Mouse (Mus musculus) neural tube, embryonic 14.5 days (tissue): Measurements from ENCODE around the gene Ankfn1. TPM values are rescaled to one million over a fixed set of nuclear protein-coding genes. Genes with fewer than 3 reads are reported as not detected.
A peak's percentile ranks its signal among the peaks of the same experiment; 100 is the strongest.

ENCODE experiments used
- ATAC-seq: fragments of 200-750 bp; cut with Nextera tagmentation; 2 replicates; pipeline ENCODE4 v1.8.0; 2017; ENCODE audit warnings: low read depth, mild to moderate bottlenecking, moderate TSS enrichment, moderate library complexity
- H3K27ac ChIP-seq: fragments of 300-500 bp; sonication (generic); 2 replicates; pipeline ENCODE4 v1.5.1; 2014; ENCODE audit warnings: low read depth, mild to moderate bottlenecking, control low read depth, low read length, moderate library complexity, mixed read lengths
- H3K27me3 ChIP-seq: fragments of 300-500 bp; sonication (generic); 2 replicates; pipeline ENCODE4 v1.6.1; 2014; ENCODE audit warnings: low read length; ENCODE audit not compliant: control insufficient read depth, insufficient read depth
- H3K36me3 ChIP-seq: fragments of 300-500 bp; sonication (generic); 2 replicates; pipeline ENCODE4 v1.6.1; 2014; ENCODE audit warnings: low read length, mixed read lengths; ENCODE audit not compliant: control insufficient read depth, insufficient read depth
- H3K4me1 ChIP-seq: fragments of 300-500 bp; sonication (generic); 2 replicates; pipeline ENCODE4 v1.6.1; 2014; ENCODE audit warnings: low read length; ENCODE audit not compliant: control insufficient read depth, insufficient read depth
- H3K4me2 ChIP-seq: fragments of 300-500 bp; sonication (generic); 2 replicates; pipeline ENCODE4 v1.6.1; 2014; ENCODE audit warnings: mild to moderate bottlenecking, low read depth, low read length, control low read depth
- H3K4me3 ChIP-seq: fragments of 300-500 bp; sonication (generic); 2 replicates; pipeline ENCODE4 v1.5.1; 2014; ENCODE audit warnings: low read depth, low read length, control low read depth, mixed read lengths
- H3K9ac ChIP-seq: fragments of 300-500 bp; sonication (generic); replicated peaks from 2 replicates; pipeline ENCODE4 v1.6.1; 2014; ENCODE audit warnings: low read depth, mild to moderate bottlenecking, control low read depth, low read length, mixed read lengths
- H3K9me3 ChIP-seq: fragments of 300-500 bp; sonication (generic); 2 replicates; pipeline ENCODE4 v1.6.1; 2016; ENCODE audit warnings: low read length; ENCODE audit not compliant: control insufficient read depth
- WGBS: fragments of 180-500 bp; shearing (Covaris S2); extraction: QIAGEN DNeasy Blood & Tissue Kit; methylation state at CpG from one replicate; pipeline ENCODE4 v1.1.7; 2014; 5-methylcytosine and 5-hydroxymethylcytosine counted together
- polyA plus RNA-seq: library from polyadenylated mRNA; unstranded; fragments of >200 nt; fragmentation: Nextera tagmentation; extraction: Ambion mirVana; gene quantifications from 2 replicates; pipeline ENCODE4 v1.2.1, GENCODE M21; 2014

Gene Ankfn1
- polyA plus RNA-seq, 1 experiment from 2014 or later: 8.4 TPM

- Histone ChIP-seq H3K4me1 (no peaks in the 10 kb centered on the region), H3K27me3 (no peaks in the 10 kb centered on the region), H3K4me3 (no peak overlapping the region), H3K36me3 (no peaks in the 10 kb centered on the region), H3K9ac (no peak overlapping the region), H3K4me2 (no peak overlapping the region), H3K27ac (no peak overlapping the region), H3K9me3 (no peaks in the 10 kb centered on the region)
- WGBS: 92% methylated on average over 7 of the region's 7 CpGs
- no peak for ATAC-seq
Observed at GRCm38 (mm10) chr11:89708526-89708925, 68.9 kb downstream of the Ankfn1 start.

DNA sequence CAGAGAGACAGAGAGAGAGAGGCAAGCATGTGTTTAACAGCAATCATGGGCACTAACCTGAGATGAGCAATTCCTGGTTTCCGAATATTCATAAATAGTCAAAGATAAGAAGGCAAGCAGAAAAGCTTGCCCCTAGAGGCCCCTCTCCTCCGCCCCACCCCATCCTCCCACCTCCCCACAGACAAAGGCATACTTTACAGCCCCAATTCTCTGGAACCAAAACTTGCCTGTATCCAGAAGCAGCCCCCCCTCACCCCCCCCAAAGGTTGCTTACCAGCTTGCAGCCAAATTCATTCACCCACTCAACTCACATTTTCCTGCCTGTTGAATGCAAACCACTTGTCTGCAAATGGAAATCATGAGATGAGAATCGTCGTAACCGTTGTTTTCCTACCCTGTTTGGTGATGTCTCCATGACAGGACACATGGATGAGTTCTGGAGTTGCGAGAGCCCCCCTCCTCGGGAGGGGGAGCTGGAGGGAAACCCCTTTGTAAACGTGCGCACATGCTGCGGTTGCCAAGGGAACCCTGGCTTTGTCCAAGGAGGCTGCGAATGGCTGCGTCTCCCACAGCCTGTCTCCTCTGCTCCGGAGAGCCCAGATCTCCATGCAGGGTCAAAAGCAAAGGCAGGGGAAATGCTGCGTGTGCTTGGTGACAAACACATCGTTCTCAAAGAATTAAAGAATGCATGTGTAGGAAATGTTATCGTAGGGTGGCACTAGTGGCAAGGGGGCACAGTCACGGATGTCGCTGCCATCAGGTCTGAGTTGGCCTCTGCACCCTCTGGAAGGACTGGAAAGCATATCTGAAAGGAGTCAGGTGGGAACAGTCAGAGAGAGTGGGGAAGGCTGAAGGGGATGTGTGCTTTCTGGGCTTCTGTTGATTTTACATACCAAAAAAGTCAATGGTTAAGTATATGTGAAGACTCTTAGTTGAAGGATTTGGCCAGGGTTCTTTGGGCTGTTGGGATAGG is 80.7 kb downstream of the Ankfn1 start:
- Histone ChIP-seq H3K4me3 (peak overlapping the region; percentile 16), H3K36me3 (no peaks in the 10 kb centered on the region), H3K9ac (no peak overlapping the region; the same call in 1 of the 2 replicates), H3K9me3 (no peaks in the 10 kb centered on the region), H3K4me2 (peak overlapping the region; percentile 45), H3K4me1 (no peaks in the 10 kb centered on the region), H3K27me3 (no peaks in the 10 kb centered on the region), H3K27ac (no peak overlapping the region)
- ATAC-seq: peak; percentile 88
- 19% methylated on average over 18 of the region's 18 CpGs for WGBS

- no peaks in the 10 kb centered on the region for H3K4me1 ChIP-seq
- H3K27me3 ChIP-seq: no peaks in the 10 kb centered on the region
- H3K27ac ChIP-seq: no peak overlapping the region
- no peaks in the 10 kb centered on the region for H3K36me3 ChIP-seq
- no peaks in the 10 kb centered on the region for H3K9me3 ChIP-seq
- no peak for ATAC-seq
- no peak overlapping the region for H3K4me2 ChIP-seq
- no peak overlapping the region for H3K4me3 ChIP-seq
- WGBS: 92% methylated on average over 4 of the region's 4 CpGs
- no peak overlapping the region for H3K9ac ChIP-seq
Observed at GRCm38 (mm10) chr11:89693686-89694085, 83.8 kb downstream of the Ankfn1 start.

- 66% methylated on average over 2 of the region's 2 CpGs for WGBS
- ATAC-seq: no peak
- H3K4me2 ChIP-seq: no peak overlapping the region
- no peaks in the 10 kb centered on the region for H3K36me3 ChIP-seq
- no peak overlapping the region for H3K4me3 ChIP-seq
- H3K9me3 ChIP-seq: no peaks in the 10 kb centered on the region
- no peak overlapping the region for H3K27ac ChIP-seq
- H3K27me3 ChIP-seq: no peaks in the 10 kb centered on the region
- no peaks in the 10 kb centered on the region for H3K4me1 ChIP-seq
- H3K9ac ChIP-seq: no peak overlapping the region
Observed at GRCm38 (mm10) chr11:89676922-89677321, 100.5 kb downstream of the Ankfn1 start.

- no peak for ATAC-seq
- no peaks in the 10 kb centered on the region for H3K9me3 ChIP-seq
- no peak overlapping the region for H3K27ac ChIP-seq
- H3K4me2 ChIP-seq: no peak overlapping the region
- no peaks in the 10 kb centered on the region for H3K36me3 ChIP-seq
- H3K27me3 ChIP-seq: no peaks in the 10 kb centered on the region
- 16% methylated on average over 1 of the region's 1 CpGs for WGBS
- H3K9ac ChIP-seq: no peak overlapping the region
- no peaks in the 10 kb centered on the region for H3K4me1 ChIP-seq
- no peak overlapping the region for H3K4me3 ChIP-seq
Observed at GRCm38 (mm10) chr11:89673916-89674507, 103.4 kb downstream of the Ankfn1 start.

GRCm38 (mm10) chr11:89672510-89673085 is 104.9 kb downstream of the Ankfn1 start:
- Histone ChIP-seq H3K36me3 (no peaks in the 10 kb centered on the region), H3K27me3 (no peaks in the 10 kb centered on the region), H3K4me2 (no peak overlapping the region), H3K9me3 (no peaks in the 10 kb centered on the region), H3K4me1 (no peaks in the 10 kb centered on the region), H3K4me3 (no peak overlapping the region), H3K9ac (no peak overlapping the region), H3K27ac (no peak overlapping the region)
- 58% methylated on average over 3 of the region's 3 CpGs for WGBS
- no peak for ATAC-seq

DNA sequence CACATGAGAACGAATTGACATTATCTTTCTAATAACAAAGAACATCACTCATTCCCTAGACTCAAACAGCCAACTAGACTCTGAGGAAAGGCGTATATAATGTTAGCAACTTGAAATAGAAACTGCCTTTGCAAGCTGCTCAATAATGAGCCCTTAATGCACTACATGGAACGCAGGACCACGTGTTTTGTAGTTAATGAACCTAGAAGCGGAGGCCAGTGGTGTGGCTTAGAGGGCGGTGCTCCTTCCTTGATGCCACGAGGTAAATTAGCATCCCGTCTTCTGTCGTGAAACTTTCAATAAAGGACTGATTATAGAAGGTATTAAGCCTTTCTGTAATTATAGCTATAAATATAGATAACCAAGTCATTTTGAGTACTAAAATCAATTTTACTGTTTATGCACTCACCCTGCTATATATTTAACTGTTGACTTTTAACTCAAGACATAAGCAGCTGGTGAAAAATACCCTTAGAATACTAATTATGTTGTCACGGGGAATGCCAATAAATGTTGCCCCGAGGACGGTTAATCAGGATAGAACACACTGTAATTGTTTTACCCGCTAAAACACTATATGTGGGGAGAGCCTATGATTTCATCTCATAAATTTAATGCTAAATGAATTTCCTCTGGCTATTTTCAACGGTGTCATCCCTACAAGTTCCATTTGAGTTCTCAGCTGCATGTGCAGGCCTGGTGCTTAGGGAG is 112.1 kb downstream of the Ankfn1 start:
- H3K27me3 ChIP-seq: no peaks in the 10 kb centered on the region
- no peak overlapping the region for H3K27ac ChIP-seq
- H3K36me3 ChIP-seq: no peaks in the 10 kb centered on the region
- whole genome bisulfite sequencing: 29% methylated on average over 14 of the region's 14 CpGs
- H3K9me3 ChIP-seq: no peaks in the 10 kb centered on the region
- 0 out of 2 replicates have a peak, but pooled peaks cover 8% of the 10 kb centered on the region for H3K4me1 ChIP-seq
- no peak overlapping the region for H3K4me3 ChIP-seq
- H3K9ac ChIP-seq: no peak overlapping the region
- H3K4me2 ChIP-seq: no peak overlapping the region; the same call in 1 of the 2 replicates
- ATAC-seq: peak; percentile 75

GRCm38 (mm10) chr11:89659048-89659447 is 118.4 kb downstream of the Ankfn1 start:
- ATAC-seq: no peak
- Histone ChIP-seq H3K36me3 (no peaks in the 10 kb centered on the region), H3K9me3 (no peaks in the 10 kb centered on the region), H3K4me3 (no peak overlapping the region), H3K27me3 (no peaks in the 10 kb centered on the region), H3K27ac (no peak overlapping the region), H3K9ac (no peak overlapping the region), H3K4me2 (no peak overlapping the region), H3K4me1 (no peaks in the 10 kb centered on the region)
- WGBS: 97% methylated on average over 3 of the region's 3 CpGs
